Mouse (Mus musculus) kidney, adult 8-10 months (tissue): ENCODE measurements around the gene Lnp1.
"Not testable (repeated sequence)": the region's sequence is repeated elsewhere in the genome, so short reads cannot be mapped to it uniquely, and the experiment has no call there.

ENCODE experiments used
- DNase-seq, 2 experiments: peaks; one replicate each; pipeline ENCODE4 v3.0.0; 2022

The Lnp1 gene

GRCm38 (mm10) chr16:56928023-56928422 lies at the start of gene Lnp1:
Gene Lnp1, minus strand, starts transcription at chr16:56928061.
- no peak for DNase-seq

- peak; percentile 13 for DNase-seq
These were observed 46.8 kb upstream of the Lnp1 start for GRCm38 (mm10) chr16:56974646-56975045.

GRCm38 (mm10) chr16:56958311-56958710 lies 30.4 kb upstream of the Lnp1 start:
- DNase-seq, result not testable (repeated sequence)

GRCm38 (mm10) chr16:56949085-56949484 lies 21.2 kb upstream of the Lnp1 start:
- no peak for DNase-seq

GRCm38 (mm10) chr16:56942341-56942740 lies 14.5 kb upstream of the Lnp1 start:
- no peak for DNase-seq

- peak in 1 of 2 experiments; percentile 26 for DNase-seq
These were observed 7.7 kb downstream of the Lnp1 start for GRCm38 (mm10) chr16:56920102-56920657.

- DNase-seq, result no peak
These were observed 10.6 kb downstream of the Lnp1 start for GRCm38 (mm10) chr16:56917230-56917629.

- no peak for DNase-seq
These were observed 18.9 kb downstream of the Lnp1 start for GRCm38 (mm10) chr16:56908986-56909385.

GRCm38 (mm10) chr16:56902206-56902605 lies 25.7 kb downstream of the Lnp1 start:
- not testable (repeated sequence) for DNase-seq

- DNase-seq, result no peak
These were observed 36.3 kb downstream of the Lnp1 start for GRCm38 (mm10) chr16:56891583-56891982.

- no peak for DNase-seq
These were observed 41.2 kb downstream of the Lnp1 start for GRCm38 (mm10) chr16:56886616-56887116.

- peak; percentile 48 to 57 for DNase-seq
These were observed 41.8 kb downstream of the Lnp1 start, which contains the start of gene Tmem45a for GRCm38 (mm10) chr16:56885824-56886615. Gene Tmem45a, minus strand, starts transcription at chr16:56886166.

GRCm38 (mm10) chr16:56884811-56885210 lies 43.0 kb downstream of the Lnp1 start:
- DNase-seq, result no peak

GRCm38 (mm10) chr16:56873410-56873809 lies 54.5 kb downstream of the Lnp1 start:
- DNase-seq, result no peak

- DNase-seq, result no peak
These were observed 57.4 kb downstream of the Lnp1 start for GRCm38 (mm10) chr16:56870458-56870857.

GRCm38 (mm10) chr16:56868361-56868760 lies 59.5 kb downstream of the Lnp1 start:
- no peak for DNase-seq

- DNase-seq, result no peak
These were observed 60.3 kb downstream of the Lnp1 start for GRCm38 (mm10) chr16:56867591-56867990.
